Mouse (Mus musculus): ENCODE measurements around the gene Igfals.

GRCm38 (mm10) chr17:24844525-24844924 is 21.3 kb upstream of the Igfals start:
- TF ChIP-seq CTCF (IDR thresholded peaks at IDR 0.05; ENCODE audit: insufficient read depth, low read length) = no peak
- no peak for TF ChIP-seq POLR2A (IDR thresholded peaks at IDR 0.05; ENCODE audit: borderline replicate concordance, extremely low read depth, low read depth, low read length)

Measured in lung, adult 2 months (tissue).